Mouse (Mus musculus): ENCODE results near the gene Ceacam11.
"Not testable (repeated sequence)": the region's sequence is repeated elsewhere in the genome, so short reads cannot be mapped to it uniquely, and the experiment has no call there.

Ceacam11 gene

DNA sequence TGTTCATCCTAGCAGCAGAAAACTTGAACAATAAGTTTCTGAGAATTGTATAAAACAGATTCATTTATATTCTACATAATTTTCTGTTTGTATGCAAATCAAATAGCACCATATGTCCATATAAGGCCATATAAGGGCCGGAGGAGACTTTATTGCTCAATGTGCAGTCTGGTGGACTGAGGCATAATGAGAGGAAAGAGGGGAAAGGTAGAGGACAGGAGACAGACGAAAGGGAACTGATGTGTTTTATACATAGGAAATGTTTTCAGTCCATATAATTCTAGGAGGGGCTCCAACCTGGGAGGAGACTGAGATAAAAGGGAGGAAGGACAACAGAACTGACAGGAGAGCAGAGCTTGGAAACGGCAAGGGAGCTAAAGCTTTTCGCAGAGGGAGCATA is at the start of gene Ceacam11:
Gene Ceacam11 (plus strand): TSS at position 301 of the 400 bp plus-strand sequence.
- no peak for DNase-seq (ENCODE audit: low spot score in 2 of 2)

DNA sequence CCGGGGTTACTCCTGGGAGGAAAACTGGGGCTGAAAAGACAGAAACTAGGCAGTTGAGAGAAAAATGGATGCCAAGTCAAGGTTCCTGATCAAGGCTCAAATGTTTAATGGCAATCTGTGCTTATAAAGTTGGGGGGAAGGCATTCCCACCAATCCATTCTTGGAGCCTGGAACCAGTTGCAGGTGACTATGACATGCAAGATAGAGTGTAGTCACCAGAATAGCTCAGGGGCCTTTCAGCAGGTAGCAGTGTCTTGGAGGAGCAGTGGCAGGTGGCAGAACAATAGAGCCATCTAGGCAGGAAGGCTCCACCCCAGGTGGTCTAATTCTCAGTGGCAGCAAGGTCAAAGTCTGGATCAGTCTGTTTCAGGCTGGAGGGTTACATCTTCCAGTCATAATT is 29.2 kb downstream of the Ceacam11 start:
- DNase-seq (ENCODE audit: low spot score in 2 of 2), result not testable (repeated sequence)

DNA sequence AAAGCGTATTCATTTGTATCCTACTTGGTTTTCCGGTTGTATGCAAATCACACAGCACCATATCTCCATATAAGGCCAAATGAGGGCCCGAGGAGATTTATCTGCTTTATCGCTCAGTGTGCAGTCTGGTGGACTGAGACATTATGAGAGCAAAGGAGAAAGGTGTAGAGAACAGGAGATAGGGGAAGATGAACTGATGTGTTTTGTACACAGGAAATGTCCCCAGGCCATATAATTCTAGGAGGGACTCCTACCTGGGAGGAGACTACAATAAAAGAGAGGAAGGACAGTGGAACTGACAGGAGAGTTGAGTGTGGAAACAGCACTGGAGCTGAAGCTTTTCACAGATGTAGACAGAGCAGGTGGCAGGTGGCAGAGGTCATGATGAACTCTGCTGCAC is 37.7 kb downstream of the Ceacam11 start, which contains the start of gene Ceacam13:
Gene Ceacam13 (plus strand): TSS at position 301 of the 400 bp plus-strand sequence.
- no peak for DNase-seq (ENCODE audit: low spot score in 2 of 2)
